Mouse (Mus musculus): ENCODE measurements around the gene Otulinl. TPM values are rescaled to one million over a fixed set of nuclear protein-coding genes. Genes with fewer than 3 reads are reported as not detected.
"Not testable (repeated sequence)": the region's sequence is repeated elsewhere in the genome, so short reads cannot be mapped to it uniquely, and the experiment has no call there.

The Otulinl gene
- total RNA-seq (2021), result 10 to 100 TPM; 21.1 to 30.0 TPM
- long read RNA-seq, experiment 1, transcript Otulinl-202 (8 exons, 2,950 nt), result major isoform, 21 of 36 reads
- long read RNA-seq, experiment 1, partial matches to known transcripts, result 1 of 36 reads
- long read RNA-seq, experiment 1, other reads (novel, unspliced or antisense), result 10 of 36 reads
- long read RNA-seq, experiment 2, transcript Otulinl-202 (8 exons, 2,950 nt), result major isoform, 12 of 18 reads
- long read RNA-seq, experiment 2, partial matches to known transcripts, result 0 of 18 reads
- long read RNA-seq, experiment 2, other reads (novel, unspliced or antisense), result 3 of 18 reads

DNA sequence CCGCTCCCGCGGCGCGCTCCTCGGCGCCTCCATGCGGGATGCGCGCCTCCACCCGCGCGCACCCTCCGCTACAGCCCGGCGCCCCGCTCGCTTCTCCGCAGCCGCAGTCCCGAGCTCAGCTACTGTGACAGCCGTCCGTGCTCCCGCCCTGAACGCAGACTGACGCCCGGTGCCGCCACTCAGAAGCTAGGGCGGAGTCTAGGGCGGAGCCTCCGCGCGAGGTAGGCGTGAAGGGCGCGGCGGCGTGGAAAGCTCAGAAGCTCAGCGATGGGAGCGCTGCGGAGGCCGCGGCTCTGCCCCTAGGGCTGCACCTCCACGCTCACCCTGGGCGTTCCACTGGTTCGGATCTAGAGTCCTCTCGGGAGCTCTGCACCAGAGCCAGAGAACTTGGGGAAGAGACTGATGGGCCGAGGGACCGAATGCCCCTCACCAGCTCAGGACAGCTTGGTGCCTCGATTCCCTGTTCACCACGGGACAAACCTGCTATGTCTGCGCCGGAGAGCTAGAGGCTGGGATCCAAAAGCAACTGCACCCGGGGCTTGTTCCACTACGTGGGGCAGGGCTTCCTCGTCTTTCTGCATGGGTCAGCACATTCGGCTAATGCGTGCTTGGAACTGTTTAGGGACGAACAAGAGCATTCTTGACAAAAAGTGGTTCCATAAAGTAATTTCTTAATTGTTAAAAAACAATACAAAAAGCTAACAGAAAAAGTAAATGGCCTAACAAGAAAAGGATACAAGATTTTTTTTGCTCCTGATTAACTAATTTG lies at the start of gene Otulinl:
Gene Otulinl (minus strand): TSS at position 161 of the 769 bp plus-strand sequence.
- peak within 1 kb of the TSS; percentile 95 for H3K27ac ChIP-seq
- TF ChIP-seq CTCF (IDR thresholded peaks at IDR 0.05), result no peak
- intact Hi-C loops (cut with DNase I), result no loop called here
- H3K4me3 ChIP-seq, result peak within 1 kb of the TSS; percentile 87
- peak; percentile 96 to 99 for DNase-seq (ENCODE audit: extremely low spot score in 1 of 2, low spot score in 2 of 2)

DNA sequence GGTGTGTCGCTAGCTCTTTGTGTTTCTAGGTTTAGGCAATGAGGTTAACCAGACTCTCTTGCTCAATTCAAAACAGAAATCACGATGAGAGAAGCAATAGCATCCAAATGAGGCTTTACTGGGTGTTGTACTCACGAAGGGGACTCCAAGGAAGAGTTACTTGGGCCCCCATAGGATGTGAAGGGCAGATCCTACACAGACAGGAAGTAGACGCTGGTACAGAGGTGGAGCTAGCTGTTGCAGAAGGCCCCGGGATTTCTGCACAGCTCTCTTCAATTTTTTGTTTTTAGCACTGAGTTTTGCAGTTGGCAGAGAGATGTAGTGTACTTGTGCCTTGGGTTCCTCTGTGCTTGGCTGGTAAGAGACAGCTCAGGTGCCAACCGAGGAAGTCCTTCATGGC lies 44.8 kb upstream of the Otulinl start:
- no peak overlapping the region for H3K4me3 ChIP-seq
- intact Hi-C loops (cut with DNase I), result no loop called here
- no peak for DNase-seq (ENCODE audit: extremely low spot score in 1 of 2, low spot score in 2 of 2)
- H3K27ac ChIP-seq, result no peak overlapping the region; the same call in 1 of the 2 replicates
- no peak for TF ChIP-seq CTCF (IDR thresholded peaks at IDR 0.05)

DNA sequence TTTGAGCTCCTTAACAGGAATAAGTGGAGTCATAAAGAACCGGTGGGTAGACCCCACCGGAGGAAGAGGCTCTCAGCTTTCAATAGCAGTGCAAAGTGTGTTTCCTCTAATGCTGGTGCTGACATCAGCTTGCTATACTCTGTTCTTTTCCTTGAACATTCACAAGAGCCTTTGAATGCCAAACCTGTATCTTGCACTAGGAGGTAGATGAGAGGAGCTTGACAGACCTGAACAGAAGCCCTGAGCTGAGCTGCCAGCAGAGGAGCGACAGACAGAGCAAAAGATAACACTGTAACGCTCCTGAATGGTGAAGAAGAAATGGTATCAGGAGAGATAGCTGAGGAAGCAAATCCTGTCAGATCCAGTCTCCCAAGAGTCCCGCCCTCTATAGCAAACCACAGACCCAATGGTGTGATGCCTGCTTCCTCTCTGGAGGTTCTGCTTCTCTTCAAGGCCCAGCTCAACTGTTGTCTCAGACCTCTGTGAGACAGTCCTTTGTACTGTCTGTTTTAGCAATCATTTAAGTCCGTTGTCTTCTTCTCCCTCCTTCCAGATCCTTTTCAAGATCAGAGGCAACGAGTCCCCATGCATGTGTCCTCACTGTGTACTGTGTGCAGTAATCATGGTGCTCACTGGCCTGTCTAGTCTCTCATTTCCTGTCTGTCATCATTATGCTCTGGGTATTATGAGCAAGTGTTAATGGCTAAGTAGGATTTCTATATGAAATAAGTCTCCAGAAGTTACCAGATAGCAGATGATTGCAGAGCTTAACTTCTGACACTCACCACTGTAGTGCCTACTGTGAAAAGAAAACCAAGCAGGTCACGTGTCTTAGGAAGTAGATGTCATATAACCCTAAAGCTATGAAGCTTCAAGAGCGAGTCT lies 43.7 kb upstream of the Otulinl start:
- Histone ChIP-seq H3K27ac (0 out of 2 replicates have a peak overlapping the region, but pooled peaks have one; percentile 30), H3K4me3 (no peak overlapping the region)
- DNase-seq (ENCODE audit: extremely low spot score in 1 of 2, low spot score in 2 of 2), result no peak
- intact Hi-C loops (cut with DNase I), result no loop called here
- TF ChIP-seq CTCF (IDR thresholded peaks at IDR 0.05), result no peak

DNA sequence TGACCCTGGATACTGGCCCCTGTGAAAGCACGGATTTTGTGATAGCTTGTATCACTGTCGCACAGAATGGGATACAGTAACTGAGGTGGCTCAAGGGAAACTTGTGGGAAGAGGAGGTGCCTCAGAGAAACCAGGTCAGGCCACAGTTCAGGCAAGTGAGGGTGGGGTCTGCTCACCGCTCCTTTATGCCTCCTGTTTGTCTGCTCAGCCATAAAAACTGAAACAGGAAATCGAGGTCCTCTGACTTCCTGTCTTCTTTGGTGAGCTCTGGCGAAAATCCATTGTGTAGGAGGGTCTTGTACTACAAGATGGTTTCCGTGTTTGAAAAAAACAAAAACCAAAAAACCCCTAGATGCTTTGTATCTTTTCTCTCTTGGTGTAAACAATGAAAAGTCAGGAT lies 42.9 kb upstream of the Otulinl start:
- no peak for DNase-seq (ENCODE audit: extremely low spot score in 1 of 2, low spot score in 2 of 2)
- Histone ChIP-seq H3K4me3 (no peak overlapping the region), H3K27ac (no peak overlapping the region)
- TF ChIP-seq CTCF (IDR thresholded peaks at IDR 0.05), result no peak
- intact Hi-C loops (cut with DNase I), result no loop called here

DNA sequence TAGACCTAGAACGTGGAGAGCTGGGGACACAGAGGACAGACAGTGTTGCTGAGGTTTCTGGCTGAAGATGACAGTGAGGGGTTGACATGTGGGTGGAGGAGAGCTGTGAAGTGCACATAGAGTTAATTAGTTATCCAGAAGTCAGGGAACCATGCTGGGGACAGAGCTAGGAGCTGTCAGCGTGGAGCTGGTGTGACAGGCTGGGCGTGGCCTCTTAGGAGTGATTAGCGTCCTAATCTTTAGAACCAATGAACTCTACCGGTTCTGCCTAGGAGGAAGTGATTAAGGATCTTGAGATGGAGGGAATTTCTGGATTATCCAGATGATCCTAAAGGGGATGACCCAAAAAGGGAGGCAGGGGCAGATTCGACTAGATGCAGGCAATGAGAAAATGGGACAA lies 42.4 kb upstream of the Otulinl start:
- Histone ChIP-seq H3K27ac (no peak overlapping the region), H3K4me3 (no peak overlapping the region)
- intact Hi-C loops (cut with DNase I), result no loop called here
- TF ChIP-seq CTCF (IDR thresholded peaks at IDR 0.05), result no peak
- DNase-seq (ENCODE audit: extremely low spot score in 1 of 2, low spot score in 2 of 2), result no peak

DNA sequence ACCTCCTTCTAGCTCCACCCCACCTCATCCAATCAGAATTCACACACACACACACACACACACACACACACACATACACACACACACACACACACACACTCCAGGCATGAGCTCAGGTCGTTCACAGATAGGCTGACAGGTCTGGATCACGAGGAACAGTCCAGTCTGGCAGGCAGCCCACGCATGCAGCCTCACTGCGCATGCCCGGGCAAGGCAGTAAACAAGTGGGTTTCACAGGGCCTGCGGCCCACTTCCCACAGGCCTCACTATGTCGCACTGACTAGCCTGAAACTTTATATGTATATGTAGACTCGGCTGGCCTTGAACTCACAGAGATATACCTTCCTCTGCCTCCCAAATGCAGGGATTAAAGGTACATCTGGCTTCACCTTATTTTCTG lies 38.9 kb upstream of the Otulinl start:
- intact Hi-C loops (cut with DNase I); DNase-seq (ENCODE audit: extremely low spot score in 1 of 2, low spot score in 2 of 2); H3K27ac ChIP-seq; H3K4me3 ChIP-seq: not testable (repeated sequence)

DNA sequence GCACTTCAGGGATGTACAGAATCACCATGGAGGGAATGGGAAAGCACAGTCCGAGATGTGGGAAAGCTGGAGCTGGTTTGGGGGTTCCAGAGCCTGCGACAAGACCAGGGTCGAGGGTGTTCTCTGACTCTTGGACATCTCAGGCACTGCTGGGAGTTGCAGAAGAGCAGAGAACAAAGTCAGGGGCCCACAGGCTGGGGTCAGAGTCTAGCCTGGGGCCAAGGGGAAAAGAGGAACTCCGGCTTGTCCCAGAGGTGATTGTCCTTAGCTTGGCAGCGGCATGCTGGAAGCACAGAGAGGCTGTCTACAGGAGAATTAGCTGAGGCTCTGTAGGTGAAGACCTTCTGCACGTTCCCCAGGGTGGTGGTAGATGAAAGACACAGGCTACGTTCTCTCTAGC lies 37.3 kb upstream of the Otulinl start:
- Histone ChIP-seq H3K4me3 (no peak overlapping the region), H3K27ac (no peak overlapping the region)
- no peak for DNase-seq (ENCODE audit: extremely low spot score in 1 of 2, low spot score in 2 of 2)
- intact Hi-C loops (cut with DNase I), result no loop called here
- no peak for TF ChIP-seq CTCF (IDR thresholded peaks at IDR 0.05)

DNA sequence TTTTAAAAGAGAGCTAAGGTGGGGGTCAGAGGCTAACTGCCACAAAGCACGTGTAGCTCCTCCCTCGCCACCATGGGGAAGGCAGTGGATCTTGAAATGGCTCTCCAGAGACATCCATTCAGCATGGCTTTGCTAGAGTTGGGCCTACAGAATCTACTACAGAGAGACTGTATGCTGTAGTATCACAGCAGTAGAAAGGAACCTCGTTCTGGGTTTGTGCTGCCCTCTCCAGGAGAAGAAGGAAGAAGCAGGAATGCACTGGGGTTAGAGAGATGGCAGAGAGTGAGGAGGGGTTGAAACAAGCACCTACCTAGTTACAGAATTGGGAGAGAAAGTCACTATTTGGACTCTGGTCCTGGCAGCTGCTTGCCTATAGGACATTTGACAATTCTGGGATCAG lies 34.0 kb upstream of the Otulinl start:
- H3K4me3 ChIP-seq, result no peak overlapping the region
- DNase-seq (ENCODE audit: extremely low spot score in 1 of 2, low spot score in 2 of 2), result peak; percentile 49 to 56
- peak; percentile 74 for TF ChIP-seq CTCF (IDR thresholded peaks at IDR 0.05)
- intact Hi-C loops (cut with DNase I), result loop anchor here (1.0 kb wide), 1 partner anchor 56 kb away; no protein-coding TSS in a partner anchor
- H3K27ac ChIP-seq, result no peak overlapping the region

DNA sequence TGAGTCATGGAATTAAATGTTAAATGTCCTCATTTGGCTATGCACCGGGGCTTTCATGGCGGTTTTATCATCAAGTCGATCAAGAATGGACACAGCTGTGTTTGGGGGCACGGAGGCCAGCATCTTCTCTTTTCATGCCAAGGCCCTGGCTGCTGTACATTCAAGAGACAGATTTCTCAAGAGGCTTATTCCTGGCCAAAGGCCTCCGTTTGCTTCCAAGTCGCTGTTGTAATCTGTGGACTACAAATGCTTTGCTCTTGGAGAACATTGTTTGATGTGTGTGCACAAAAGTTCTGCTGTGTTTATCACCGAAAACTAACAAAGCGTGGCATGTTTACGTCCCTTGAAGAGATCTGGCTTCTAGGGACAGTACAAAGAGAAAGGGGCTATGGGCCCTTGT lies 29.3 kb upstream of the Otulinl start:
- DNase-seq (ENCODE audit: extremely low spot score in 1 of 2, low spot score in 2 of 2), result no peak
- H3K27ac ChIP-seq, result no peak overlapping the region
- no peak for TF ChIP-seq CTCF (IDR thresholded peaks at IDR 0.05)
- intact Hi-C loops (cut with DNase I), result no loop called here
- H3K4me3 ChIP-seq, result no peak overlapping the region

DNA sequence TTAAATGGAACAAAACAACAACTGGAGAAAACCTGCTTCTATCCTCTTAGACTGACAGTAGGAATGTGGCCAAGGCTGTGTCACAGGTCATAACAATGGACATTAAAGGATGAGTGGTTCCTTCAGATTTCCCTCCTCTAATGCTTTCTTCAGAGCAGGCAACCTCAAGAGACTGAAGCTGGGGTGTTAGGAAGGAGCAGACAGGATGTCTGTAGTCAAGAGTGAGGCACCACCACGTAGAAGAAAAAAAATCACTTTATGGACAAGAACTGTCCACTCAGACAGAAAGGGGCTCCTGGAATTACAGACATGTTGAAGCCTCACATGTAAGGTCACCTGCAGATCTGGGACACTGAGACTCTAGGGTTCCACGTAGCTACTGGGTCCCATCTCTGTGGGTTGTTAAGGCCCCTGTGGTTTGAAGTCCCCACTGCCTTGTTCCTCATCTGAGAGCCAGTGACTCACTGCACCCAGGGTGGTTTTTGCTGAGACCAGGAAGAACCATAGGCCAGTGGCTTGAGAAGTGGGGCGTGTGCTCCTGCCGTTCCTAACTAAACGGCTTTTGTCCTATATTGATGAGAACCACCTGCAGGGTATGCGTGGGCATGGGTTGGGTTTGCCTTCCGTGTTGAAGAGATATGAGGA lies 27.7 kb upstream of the Otulinl start:
- Histone ChIP-seq H3K27ac (no peak overlapping the region), H3K4me3 (no peak overlapping the region)
- no peak for TF ChIP-seq CTCF (IDR thresholded peaks at IDR 0.05)
- intact Hi-C loops (cut with DNase I), result loop anchor here (5.0 kb wide), 1 partner anchor 402 kb away; no protein-coding TSS in a partner anchor
- DNase-seq (ENCODE audit: extremely low spot score in 1 of 2, low spot score in 2 of 2), result no peak

DNA sequence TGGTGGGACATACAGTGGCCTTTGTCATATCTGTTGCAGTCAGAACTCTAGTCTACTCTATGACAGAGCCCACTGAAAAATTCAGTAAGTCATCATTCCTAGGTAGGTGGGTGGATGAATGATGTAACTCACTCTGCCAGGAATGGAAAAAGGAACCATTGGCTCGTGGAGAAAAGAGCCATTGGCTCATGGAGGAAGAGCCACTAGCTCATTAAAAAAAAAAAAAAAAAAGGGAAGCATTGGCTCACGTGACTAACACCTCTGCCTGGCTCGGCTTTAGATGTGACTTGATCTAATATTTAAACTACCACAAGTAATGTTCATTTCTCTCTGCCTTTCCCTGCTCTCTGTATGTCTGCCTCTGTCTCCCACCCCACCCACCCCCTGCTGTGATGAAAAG lies 27.1 kb upstream of the Otulinl start:
- TF ChIP-seq CTCF (IDR thresholded peaks at IDR 0.05), result no peak
- DNase-seq (ENCODE audit: extremely low spot score in 1 of 2, low spot score in 2 of 2), result no peak
- Histone ChIP-seq H3K27ac (no peak overlapping the region), H3K4me3 (no peak overlapping the region)
- intact Hi-C loops (cut with DNase I), result loop anchor here (5.0 kb wide), 1 partner anchor 401 kb away; no protein-coding TSS in a partner anchor
